Mouse (Mus musculus) spleen, adult 2 months (tissue): ENCODE results near the gene Samsn1.

ENCODE experiments used
- CTCF ChIP-seq: fragments of 200-500 bp; IDR thresholded peaks from 2 replicates; pipeline ENCODE4 v1.5.1; 2011; ENCODE audit warnings: mild to moderate bottlenecking, inconsistent platforms; ENCODE audit not compliant: insufficient read depth, insufficient read length, insufficient replicate concordance; ENCODE audit errors: extremely low read depth
- POLR2A ChIP-seq: fragments of 200-500 bp; IDR thresholded peaks from 2 replicates; pipeline ENCODE4 v1.6.1; 2011; ENCODE audit warnings: low read depth, low read length, inconsistent platforms

- TF ChIP-seq POLR2A (no peak), CTCF (no peak)
Observed at GRCm38 (mm10) chr16:75899885-75900620, 122.0 kb downstream of the Samsn1 start.
